Mouse (Mus musculus): ENCODE data around the gene Ewsr1.

Gene Ewsr1

DNA sequence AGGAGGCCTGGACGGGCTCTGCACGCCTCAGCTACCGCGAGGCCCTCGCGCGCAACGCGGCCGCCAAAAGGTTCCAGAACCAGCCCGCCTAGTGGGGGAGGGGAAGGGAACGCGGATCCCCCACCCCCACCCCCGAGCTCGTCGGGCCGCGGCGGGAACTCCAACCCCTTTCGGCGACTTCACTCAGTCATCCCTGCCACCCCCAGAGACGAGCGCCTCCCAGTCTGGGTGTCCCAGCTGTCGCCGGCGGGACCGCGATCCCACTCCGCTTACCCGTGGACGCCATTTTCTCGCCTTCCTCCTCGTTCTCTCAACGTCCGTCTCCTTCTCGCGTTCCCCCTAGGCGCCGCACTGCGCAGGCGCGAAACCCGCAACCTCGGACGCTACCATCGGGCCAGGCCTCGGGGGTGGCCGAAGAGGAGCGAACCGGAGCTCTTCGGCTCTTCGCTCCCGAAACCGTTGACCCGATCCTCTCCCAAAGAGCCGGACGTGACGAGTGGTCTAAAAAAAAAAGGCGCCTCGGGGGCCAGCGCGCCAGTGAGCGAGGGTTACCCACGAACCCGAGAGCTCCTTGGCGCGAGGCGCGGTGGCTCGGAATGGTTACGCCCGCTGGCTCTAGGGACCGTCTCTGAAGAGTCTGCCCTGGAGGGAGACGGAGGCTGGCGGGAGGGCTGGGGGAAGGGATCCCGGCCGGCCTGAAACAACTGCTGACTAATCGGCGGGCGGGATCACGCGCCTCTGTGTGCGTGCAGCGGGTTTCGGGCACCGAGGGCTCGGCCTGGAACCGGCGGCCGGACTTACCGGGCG, at the start of gene Ewsr1, which contains the start of gene Rhbdd3:
TSS of gene Ewsr1 (minus strand) at position 531 of the 807 bp plus-strand sequence.
TSS of gene Rhbdd3 (plus strand) at position 191 of the 807 bp plus-strand sequence.
- peak; percentile 99 for DNase-seq

DNA sequence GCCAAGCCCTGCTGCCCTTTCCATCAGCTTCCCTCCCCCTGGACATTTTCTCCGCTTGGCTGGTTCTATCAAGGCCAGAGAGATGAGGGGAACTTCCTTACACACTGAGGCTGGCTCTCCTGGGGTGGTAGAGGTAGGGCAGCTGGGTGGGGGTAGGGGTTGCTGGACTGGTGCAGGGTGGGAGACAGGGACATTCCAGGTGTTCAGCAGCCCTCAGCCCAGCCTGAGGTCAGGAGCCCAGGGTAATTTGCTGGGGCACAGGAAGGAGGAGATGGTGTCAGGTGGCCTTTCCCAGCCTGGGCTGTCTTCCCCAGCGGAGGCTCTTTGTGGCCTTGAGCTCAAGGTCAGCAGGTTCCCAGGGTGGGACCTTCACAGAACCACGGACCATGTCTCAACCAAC, 46.5 kb upstream of the Ewsr1 start:
- no peak for DNase-seq

DNA sequence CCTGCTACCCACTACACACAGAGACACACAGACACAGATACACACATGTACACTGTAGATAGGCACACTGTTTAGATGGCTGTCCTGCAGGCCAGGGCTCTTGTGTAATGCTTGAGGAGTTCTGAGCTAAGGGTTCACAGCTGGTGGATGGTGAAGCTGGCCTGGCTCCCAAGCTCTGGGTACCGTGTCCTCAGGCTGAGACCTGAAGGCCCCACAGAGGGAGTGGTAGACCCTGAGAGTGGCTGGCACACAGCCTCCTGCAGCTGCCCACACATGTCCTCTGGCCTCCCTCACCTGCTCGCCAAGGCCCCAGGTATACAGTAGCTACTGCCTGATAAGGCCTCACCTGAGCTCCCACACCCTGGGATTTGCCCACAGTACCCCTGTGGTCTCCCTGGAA, 42.9 kb upstream of the Ewsr1 start:
- no peak for DNase-seq

DNA sequence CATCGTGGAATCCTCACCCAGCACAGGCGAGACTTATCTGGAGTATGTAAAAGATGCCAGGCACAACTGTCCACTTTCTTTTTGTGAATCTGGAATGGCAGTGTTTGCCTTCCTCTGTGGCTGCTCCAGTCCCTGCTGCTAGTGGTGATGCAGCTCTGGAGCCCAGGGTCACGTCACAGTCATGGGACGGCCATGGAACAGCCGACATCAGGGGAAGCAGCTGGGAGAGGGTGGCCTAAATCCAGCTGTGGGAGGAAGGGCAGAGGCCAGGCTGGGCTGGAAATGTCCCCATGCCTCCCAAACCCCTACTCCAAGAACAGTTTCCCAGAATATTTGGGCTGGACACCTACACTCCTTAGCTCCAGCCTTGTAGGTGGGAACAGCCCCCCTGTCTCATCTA, 42.2 kb upstream of the Ewsr1 start:
- DNase-seq = peak; percentile 96

DNA sequence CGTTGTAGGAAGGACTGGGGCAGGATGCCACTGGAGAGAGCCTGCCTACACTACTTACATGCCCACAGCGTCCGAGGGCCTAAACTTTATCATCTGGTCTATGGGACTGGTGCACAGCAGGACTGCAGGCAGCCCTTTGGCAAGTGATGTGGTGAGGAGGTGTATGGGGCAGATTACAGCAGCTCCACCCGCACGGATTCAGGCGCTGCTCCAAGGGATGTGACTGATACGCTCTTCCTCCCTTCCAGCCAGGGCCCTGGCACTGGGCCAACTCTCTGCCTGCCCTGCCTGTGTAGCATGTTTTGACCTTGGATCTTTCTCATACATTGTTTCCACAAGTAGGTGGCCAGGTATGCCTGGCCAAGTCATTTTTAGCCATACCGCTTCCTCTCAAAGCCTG, 41.6 kb upstream of the Ewsr1 start:
- DNase-seq = peak; percentile 97

DNA sequence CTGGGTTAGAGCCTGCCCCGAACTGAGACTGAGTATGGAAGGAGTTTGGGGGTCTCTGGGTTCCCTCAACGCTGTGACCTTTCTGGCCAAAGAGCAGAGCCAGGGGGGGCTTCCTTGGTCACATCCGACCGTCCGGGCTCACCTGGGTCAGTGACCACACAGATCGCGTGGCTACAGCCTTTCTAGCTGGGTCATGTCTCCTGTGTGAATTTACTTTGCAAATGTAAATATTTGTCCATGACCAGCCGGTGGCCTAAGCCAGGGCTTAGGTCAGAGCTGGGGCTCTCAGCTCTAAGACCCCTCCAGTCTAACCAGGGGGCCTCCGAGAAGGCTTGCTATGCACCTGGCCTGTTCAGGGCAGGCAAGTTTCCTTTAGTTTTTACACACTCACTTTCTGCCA, 40.3 kb upstream of the Ewsr1 start:
- DNase-seq = no peak

DNA sequence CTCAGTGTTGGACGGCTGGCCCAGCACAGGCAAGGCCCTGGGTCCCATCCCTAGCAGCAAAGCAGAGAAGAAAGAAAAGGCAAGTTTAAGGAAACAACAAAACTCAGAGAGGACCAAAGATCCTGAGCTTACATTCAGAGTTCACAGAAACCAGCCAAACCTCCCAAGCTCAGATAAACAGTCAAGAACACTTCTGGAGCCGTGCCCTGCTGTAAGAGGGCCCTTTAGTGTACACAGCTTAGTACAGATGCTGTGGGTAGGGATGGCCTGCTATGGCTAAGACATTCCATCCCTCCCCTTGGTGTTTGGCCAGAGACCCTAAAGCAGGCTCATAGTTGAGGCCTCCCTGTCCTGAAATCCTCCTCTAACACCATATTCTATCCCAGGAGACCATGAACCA, 39.6 kb upstream of the Ewsr1 start:
- DNase-seq = no peak

DNA sequence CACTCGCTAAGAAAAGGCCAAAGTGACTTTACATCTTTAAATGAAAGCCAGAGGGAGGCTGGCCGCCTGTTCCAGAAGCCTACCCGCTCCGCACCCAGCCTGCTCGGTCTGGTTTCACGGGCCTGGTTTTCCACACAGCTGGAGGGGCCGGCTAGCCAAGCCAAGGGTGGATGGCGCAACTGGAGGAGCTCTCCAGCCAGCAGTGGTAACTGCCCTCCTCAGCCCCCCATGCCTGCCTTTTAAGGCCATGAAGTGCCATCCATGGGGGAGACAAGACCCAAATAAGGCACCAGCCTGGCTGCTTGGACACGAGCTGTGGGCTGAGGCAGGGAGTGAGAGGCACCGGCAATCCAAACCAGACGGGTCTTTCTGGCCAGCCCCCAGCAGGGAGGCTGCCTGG, 36.8 kb upstream of the Ewsr1 start:
- DNase-seq = peak; percentile 96

DNA sequence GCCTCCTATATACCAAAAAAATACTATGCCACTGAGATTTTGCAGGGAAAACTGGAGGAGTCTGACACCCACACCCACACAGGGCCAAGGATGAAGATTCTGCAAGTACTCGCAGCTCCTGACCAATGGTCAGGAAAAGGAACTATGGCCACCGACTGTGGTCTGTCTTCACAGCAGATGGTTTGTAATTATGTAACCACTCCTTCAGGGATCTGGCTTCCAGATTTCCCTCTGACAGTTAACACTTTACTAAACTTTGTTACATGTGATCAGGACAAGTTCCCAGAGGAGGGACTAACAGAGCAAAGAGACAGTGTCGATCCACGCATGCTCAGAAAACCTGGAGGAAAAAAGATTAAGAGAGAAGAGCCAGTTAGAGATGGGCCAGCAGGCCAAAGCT, 33.7 kb upstream of the Ewsr1 start:
- no peak for DNase-seq

DNA sequence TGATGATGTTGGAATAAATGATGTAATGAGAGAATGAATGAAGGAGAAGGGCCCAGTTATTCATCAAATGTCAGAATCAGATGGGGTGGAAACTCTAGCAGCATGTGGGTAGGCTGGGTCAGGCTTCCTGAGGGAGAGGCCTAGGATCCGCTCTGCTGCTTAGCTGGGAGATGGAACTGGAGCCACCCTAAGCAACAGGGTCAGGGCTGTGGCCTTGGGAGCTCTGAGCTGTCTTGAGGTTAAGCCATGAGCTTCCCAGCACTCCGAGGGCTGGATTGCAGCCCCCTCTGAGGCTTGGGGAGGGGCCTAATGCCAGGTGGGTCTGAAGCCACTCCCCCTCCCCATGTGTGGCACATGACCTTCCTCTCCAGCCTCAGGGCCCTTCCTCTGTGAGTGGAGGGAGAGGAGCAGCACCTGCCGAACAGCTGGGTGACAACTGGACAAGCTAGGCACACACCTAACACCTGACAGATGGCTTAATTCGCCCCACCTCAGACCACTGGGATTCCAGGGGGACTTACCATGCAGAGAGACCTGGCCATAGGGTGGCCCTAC, 31.1 kb upstream of the Ewsr1 start:
- DNase-seq = no peak

DNA sequence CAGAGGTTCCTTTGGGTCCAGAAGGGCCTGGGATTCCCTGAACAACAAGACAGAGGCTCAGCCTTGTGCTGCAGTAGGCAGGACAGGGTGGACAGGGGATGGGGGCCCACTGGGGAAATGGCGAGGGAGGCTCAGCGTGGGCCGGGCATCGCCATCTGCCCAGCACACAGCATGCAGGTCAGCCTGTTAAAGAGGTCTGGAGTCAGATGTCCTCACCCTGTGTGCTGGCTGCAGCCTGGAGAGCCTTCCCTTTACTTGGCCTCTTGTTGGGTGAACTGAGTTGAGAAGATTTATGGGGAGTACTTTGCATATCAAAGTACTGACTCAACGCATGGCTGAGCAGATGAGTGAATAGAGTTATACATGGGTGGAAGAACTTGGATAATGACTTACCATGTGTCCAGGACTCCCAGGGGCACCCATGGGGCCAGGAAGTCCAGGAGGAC, 30.0 kb upstream of the Ewsr1 start:
- no peak for DNase-seq

DNA sequence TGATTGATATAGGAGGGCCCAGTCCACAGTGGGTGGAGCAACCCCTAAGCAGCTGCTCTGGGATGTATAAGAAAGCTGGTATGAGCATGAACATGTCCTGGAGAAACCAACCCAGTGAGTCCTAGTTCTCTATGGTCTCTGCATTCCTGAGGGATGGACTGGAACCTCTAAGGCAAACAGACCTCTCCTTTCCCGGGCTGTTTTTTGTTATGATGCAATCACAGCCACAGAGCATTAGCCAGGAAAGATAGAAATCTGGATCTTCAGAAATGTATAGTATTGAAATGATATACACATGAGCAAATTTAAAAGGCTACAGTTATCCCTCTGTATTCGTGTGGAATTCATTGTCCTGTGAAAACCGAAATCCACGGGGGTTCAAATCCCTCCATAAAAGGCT, 26.6 kb upstream of the Ewsr1 start:
- DNase-seq = no peak

DNA sequence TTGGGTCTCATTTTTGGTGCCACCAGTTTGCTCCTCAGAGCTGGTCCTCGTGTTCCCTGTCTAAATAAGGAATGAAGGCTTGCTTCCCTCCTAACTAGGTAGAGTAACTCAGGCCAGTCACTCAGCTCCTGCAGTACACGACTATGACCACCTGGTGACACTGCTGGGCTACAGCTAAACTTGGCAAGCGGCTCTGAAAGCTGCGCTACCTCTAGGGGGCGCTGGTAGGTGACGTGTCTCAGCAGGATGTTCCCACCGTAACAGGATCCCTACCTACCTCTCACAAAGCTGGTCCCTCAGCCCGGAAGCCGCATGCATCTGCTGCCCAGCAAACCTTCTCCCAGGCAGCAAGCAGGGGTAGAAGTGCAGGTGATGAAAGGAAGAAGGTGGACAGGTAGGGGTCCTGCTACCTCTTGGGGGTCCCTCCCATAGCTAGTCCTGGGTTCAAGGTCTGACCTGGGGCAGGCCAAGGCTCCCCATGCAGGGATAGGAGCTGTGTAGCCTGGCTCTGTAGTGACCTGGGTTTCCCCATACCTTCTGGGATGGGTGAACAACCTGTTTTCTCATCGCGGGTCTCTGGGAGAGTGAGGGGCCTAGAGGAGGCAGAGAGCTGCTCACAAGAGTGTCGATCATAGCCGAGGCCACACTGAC, 16.0 kb upstream of the Ewsr1 start:
- peak; percentile 97 for DNase-seq

DNA sequence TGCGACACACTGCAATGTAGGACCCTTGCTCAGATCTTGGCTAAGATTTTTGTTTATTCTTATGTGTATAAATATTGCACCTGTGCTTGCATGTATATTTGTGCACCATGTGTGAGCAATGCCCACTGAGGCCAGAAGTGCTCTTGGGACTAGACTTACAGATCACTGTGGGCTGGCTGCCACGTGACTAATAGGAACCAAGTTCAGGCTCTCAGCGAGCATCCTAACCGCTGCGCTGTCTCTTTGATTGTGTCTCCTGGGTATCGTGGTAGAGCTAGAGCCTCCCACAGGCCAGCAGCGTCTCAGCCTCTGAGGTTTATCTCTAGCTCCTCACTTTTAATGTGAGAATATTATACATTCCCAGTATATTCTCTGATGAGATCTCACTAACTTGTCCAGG, 14.6 kb upstream of the Ewsr1 start:
- no peak for DNase-seq

DNA sequence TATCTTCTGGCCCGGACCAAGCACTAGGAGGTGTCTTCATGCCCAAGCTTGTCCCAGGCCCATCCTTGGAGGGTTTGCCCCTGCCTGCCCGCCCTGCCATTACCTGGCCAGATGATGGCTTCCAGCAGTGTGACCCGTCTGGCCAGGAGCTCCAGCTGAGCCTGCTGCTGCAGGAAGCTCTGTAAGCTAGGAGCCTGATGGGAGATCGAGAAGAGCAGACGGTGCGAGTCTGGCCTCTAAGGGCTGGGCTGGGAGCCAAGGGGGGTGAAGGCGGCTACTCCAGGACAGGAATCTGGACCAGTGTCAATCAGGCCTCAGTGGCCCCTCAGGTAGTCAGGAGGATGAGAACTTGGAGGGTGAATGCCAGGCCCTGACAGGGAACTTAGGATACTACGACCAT, 10.4 kb upstream of the Ewsr1 start:
- DNase-seq = peak; percentile 86

DNA sequence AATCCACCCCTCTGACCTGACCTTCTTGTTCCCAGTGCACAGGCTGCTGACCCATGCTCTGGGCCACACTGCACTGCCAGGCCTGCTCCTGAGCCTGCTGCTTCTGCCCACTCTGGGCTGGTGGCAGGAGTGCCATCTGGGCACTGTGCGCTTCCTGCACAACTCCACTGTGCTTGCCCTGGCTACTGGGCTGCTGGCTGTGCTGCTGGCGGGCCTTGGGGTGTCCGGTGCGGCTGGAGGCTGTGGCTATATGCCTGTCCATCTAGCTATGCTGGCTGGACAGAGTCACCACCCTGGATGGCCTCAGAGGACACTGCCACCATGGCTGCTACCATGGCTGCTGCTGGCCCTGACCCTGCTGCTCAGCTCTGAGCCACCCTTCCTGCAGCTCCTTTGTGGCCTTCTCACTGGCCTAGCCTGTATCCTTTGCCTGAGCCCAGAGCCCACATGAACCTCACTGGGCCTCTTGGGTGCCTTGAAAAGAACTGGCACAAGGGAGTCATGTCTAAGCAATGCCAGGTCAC, 5.0 kb upstream of the Ewsr1 start:
- DNase-seq = peak; percentile 87

DNA sequence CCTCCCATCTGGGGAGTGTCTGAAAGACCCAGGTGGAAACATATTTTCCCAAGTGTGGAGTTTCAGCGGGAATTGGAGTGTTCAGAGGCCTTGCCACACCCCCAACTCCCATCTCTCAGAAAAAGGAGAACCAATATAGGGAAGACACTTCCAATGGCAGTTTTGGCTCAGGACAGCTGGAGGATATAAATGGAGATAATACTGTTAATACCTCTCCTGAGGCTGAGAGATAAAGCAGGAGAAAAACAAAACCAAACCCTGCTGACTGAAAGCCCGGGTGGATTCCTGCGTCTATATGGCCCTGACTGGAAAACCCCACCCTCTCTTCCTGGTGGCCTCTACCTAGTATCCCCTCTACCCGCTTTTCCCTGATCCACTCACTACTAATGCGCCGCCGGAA, 3.3 kb upstream of the Ewsr1 start:
- DNase-seq = peak; percentile 83

DNA sequence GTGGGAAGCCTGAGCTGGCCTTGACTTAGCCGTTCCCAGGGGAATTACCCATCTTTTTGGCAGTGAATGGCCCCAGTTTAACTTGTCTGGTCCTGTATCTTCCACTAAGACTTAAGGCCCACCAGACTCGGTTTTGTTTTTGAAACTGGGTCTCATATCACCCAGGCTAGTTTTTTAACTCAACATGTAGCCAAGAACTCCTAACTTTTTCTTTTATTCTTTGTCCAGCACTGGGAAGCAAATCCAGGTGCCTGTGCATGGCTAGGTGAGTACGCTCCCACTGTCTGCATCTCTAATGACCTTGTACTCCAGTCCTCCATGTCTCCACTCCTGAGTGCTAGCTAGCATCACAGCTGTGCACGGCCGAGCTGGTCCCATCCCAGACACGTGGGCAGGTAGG, 2.6 kb upstream of the Ewsr1 start:
- peak; percentile 90 for DNase-seq

DNA sequence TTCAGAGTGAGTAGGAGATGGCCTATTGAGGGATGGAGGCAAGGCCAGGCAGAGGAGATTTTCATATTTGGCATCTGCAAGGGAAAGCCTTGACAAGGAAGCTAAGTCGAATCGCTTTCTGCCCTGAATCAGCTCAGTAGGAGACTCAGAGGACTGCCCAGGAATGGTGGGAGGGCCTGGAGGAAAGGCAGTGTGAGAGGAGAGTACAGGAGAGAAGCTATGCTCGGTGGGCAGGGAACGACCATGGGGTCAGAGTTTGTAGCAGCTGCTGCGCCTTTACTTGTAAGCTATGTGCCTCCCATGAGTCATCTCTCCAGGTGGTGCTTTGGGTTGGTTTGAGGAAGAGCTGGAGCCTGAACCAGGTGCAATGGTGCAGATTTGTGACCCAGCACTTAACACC, 1.7 kb upstream of the Ewsr1 start:
- peak; percentile 88 for DNase-seq

DNA sequence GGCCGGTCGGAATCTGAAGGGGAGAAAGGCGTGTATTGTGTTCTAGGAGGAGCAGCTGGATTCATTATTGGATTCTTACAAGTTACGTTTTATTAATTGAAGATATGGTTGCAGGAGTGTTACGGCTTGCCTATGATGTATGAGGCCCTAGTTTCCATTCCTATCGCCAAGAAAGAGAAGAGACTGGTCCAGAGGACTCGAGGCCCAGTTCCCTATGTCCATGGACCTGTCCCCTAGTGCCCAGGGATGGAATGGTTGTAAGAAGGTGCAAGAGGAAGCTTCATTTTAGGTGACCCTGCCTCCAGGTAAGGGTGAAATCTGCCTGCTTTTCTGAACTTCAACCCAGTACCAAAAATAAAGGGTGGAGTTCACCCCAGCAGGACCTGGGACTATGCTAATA, 1.2 kb upstream of the Ewsr1 start:
- peak; percentile 88 for DNase-seq

DNA sequence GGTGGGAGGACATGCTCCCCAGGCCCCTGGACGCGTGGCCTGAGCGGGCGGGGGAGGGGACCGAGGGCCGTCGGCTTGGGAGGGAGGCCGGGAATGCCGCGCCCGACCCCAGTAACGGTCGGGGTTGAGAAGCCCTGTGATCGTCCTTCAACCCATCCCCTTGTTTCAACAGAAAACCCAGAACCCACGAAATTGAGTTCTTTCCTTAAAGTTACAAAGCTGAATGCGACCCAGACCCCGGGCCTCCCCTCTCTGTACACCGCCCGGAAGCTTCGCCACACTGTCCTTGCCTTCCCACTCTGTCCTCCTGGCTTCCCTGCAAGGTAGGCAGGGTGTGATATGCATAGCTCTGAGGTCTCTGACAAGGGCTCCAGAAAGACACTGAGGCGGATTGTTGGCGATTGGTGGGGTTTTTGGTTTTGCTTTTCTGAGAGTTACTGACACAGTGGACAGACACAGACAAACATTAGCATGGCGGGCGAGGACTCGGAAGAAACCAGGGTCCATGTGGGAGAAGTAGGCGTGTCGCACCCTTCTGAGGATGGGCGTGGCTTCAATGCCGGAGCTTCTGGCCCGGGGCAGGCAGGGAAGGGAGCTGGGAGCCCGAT, 614 bp upstream of the Ewsr1 start:
- DNase-seq = peak; percentile 99

DNA sequence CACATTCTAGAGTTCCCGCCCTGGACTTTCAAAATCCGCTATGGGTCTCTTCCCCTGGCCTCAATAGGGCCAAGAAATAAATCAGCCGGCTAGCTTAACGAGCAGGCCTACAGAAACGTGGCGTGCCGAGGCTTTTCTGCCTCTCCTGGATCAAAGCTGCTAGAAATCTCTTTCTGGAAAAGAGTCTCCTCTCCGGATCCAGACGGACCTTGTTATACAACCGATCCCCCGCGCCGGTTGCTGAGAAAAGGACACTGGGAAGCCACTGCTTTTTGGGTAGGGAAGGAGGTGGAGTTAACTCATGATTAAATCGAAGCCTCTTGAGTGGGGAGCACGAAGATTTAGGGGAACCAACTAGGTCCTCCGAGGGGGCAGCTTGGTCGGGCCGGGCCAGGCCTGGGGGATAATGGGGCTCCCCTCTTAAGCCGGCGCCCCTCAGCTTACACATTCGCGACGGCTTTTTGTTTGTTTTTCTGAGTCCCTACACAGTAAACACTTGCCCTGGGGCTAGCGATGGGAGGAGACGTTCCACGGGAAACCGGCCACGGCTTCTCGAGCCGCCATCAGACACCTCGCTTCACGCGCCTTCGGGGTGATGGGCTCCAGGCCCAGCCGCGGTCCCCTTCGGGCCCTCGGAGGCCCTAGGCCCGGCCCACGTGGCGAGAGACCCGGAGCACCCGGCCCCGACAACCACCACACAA, 881 bp downstream of the Ewsr1 start:
- no peak for DNase-seq

DNA sequence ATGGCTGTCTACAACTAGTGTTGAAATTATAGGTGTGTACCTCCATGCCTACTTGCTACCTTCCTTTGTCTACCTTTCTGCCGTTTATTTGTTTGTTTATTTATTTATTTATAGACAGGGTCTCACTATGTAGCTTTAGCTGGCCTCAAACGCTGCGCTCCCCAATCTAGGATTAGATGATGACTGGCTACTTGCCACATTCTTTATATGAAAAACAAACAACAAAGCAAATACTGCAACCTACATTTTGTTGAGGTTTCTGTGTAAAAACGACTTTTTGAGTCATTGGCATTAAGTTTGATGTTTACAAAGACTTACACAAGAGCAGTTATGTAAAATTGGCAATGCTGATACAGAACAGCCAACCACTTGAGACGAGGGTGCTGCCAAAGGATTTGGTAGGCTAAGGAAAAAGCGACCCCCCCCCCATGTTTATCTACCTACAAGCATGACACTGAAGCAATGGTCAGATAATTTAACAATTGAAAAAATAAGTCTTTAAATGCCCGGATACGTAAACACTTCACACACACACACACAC, 2.5 kb downstream of the Ewsr1 start:
- peak; percentile 72 for DNase-seq
